Mouse (Mus musculus) brain, adult 2 months (tissue): ENCODE data around the gene Ushbp1.
"Not testable (repeated sequence)": the region's sequence is repeated elsewhere in the genome, so short reads cannot be mapped to it uniquely, and the experiment has no call there.

ENCODE experiments used
- DNase-seq: peaks from one replicate; pipeline ENCODE4 v3.0.0; 2011; ENCODE audit warnings: low read depth, low spot score

Ushbp1 gene

DNA sequence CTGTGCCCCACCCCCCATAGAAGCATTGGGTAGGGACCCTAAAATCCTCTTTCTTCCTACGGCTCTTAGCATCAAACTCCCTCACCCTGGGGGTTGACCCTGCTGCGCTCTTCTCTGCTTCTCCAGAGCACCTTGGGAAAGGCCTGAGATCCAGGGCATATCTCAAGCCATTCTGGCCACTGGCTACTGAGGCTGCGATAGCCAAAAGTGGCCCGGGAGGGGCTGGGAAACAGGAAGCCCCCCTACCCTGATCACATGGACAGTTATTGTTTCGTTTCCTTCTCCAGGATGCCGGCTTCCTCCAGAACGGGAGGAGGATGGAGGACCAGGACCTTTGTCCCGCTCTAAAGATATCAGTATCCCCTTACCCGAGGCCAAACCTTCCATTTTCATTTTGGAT, at the start of gene Ushbp1:
Gene Ushbp1 (minus strand): TSS at position 174 of the 400 bp plus-strand sequence.
- DNase-seq: no peak

- no peak for DNase-seq
Observed at GRCm38 (mm10) chr8:71445096-71445495, 49.5 kb upstream of the Ushbp1 start.

GRCm38 (mm10) chr8:71441404-71441803, 45.8 kb upstream of the Ushbp1 start:
- DNase-seq: peak; percentile 79

GRCm38 (mm10) chr8:71437041-71437440, 41.4 kb upstream of the Ushbp1 start:
- no peak for DNase-seq

DNA sequence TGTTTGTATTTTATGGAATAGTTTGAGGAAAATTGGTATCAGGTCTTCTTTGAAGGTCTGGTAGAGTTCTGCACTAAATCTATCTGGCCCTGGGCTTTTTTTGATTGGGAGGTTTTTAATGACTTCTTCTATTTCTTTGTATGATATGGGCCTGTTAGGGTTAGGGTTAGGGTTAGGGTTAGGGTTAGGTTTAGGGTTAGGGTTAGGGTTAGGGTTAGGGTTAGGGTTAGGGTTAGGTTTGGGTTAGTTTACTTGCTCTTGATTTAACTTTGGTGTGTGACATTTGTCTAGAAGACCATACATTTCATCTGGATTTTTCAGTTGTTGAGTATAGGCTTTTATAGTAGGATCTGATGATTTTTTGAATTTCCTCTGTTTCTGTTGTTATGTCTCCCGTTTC, 37.3 kb upstream of the Ushbp1 start:
- not testable (repeated sequence) for DNase-seq

DNA sequence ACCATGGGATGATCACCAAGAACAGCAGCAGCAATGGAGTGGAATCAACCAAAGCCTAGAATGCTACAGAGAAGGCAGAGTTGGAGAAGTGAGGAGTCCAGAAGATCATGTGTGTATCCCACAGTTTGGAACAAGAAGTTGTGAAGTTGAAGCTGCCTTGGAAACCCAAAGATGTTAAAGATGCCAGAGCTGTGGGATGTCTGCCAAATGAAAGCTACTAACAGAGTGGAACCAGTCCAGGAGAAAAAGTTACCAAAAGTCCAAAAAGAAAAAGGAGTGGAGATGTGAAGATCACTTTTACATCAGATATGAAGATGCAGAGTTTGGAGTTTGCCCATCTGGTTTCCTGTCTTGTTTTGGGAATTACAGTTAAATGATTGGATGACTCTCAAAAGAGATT, 26.5 kb upstream of the Ushbp1 start:
- no peak for DNase-seq

DNA sequence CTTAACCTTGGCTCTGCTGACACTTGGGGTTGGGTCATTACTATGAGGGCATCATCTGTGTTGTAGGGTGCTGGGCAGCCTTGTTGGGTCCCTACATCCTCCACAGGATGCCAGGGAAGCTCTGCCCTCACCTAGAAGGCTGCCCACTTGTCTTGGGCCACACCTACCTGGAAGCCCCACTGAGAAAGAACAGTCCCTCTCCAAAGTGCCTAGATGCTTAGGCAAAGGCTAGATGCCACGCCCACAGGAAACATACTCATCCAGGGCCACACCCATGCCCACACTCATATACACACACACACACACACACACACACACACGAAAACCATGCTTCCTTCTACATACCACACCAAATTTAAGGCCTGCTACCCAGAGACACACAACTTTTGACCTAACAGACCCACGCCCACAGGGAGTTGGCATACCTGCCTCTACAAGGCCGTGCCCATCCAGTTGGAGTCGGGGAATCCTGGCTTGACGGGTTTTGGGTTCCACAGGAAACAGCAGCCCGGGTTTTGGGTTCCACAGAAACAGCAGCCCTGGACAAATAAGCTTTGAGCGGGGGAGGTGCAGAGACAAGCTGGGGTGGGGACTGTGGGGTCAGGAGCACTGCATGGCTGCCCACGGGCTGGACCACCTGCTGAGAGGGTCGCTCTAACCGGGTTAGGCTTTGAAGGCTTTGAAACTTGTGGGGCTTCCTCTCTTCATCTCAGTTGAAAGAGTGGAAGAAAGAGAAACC, 16.1 kb upstream of the Ushbp1 start:
- no peak for DNase-seq

GRCm38 (mm10) chr8:71408231-71408630, 12.6 kb upstream of the Ushbp1 start:
- DNase-seq: no peak

- DNase-seq: no peak
Observed at GRCm38 (mm10) chr8:71407441-71407840, 11.8 kb upstream of the Ushbp1 start.

DNA sequence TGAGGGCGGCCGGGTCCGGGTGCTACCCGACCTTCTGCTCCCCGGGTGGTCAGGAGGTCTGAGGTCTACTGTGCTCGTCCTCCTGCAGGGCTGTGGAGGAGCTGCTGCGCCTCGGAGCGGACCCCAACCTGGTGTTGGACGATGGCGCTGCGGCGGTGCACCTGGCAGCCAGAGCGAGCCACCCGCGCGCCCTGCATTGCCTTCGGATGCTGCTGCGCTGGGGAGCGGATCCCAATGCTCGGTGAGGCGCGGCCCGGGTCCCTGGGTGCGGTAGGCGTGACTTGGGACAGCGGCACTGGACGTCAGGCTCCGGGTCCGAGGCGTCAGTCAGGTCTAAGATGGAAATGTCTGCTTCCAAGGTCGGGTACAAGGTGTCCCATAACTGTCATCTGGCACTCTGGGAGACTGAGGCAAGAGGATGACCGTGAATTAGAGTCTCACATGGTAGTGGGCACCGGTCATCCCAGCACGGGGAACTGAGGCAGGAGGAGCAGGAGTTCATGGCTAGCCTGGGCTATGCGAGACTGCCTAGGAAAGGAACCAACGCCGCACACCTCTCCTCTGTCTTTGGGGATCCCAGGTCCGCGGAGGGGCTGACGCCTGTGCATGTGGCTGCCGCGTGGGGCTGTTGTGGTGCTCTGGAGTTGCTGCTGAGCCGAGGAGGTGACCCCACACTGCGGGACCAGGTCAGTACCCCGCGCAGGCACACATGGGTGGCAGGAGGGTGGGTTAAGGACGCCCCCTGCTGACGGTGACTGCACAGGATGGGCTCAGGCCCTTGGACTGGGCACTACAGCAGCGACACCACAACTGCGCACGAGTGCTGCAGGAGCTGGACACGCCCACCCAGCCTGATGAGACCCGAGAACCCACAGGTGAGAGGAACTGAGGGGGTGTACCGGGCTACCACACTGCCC, 10.8 kb upstream of the Ushbp1 start:
- peak; percentile 21 for DNase-seq

DNA sequence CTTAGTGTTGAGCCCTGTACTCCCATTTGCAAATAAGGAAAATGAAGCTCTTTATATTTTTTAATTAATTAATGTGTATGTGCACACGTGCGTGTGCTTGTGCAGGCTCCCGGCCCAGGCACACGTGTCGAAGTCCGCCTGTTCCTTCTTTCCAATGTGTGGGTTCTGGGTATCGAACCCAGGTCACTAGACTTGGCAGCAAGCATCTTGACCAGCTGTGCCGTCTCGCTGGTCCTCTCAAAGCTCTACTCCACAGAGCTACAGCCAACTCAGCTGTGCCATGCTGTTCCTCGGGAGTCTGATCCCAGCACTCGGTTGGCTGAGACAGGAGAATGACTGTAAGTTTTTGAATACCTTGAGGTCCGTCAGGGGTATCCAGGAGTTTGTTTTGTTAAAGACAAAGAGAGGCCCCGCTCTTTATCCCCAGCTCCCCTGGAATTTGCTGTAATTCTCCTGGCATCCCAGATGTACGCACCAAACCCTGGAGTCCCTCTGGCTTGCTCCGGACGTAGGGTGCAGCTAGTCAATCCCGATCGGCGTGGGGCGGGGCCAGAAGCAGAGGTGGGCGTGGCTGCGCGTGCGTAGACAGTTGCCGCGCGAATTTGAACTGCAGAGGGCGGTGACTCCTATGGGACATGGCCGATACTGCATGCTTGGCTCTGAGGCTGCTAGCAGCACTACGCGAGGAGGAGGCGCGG, 9.9 kb upstream of the Ushbp1 start, which contains the start of gene Ankle1:
Gene Ankle1 (plus strand): TSS at position 610 of the 698 bp plus-strand sequence.
- peak; percentile 93 for DNase-seq

GRCm38 (mm10) chr8:71404951-71405351, 9.3 kb upstream of the Ushbp1 start:
- peak; percentile 75 for DNase-seq

- no peak for DNase-seq
Observed at GRCm38 (mm10) chr8:71404011-71404410, 8.4 kb upstream of the Ushbp1 start.

- no peak for DNase-seq
Observed at GRCm38 (mm10) chr8:71403107-71403885, 7.7 kb upstream of the Ushbp1 start.

DNA sequence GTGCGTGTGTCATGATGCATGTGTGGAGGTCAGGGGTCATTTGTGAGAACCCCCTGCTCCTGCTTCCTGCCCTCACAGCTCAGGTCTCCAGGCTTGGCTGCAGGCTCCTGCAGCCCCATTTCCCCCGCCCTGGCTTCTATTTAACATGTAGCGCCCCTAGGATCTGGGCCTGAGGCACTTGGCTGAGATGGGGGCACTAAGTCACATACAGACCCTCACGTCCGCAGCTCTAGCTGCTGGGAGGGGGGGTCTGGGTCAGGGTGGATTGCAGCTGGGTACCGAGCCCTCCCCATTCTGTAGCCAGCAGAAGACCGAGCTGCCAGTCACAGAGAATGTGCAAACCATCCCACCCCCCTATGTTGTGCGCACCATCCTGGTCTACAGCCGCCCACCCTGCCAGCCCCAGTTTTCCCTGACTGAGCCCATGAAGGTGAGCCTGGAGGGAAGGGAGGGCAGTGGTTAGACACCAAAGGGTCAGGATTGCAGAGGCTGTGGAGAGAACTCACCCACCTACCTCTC, 6.9 kb upstream of the Ushbp1 start:
- DNase-seq: no peak

DNA sequence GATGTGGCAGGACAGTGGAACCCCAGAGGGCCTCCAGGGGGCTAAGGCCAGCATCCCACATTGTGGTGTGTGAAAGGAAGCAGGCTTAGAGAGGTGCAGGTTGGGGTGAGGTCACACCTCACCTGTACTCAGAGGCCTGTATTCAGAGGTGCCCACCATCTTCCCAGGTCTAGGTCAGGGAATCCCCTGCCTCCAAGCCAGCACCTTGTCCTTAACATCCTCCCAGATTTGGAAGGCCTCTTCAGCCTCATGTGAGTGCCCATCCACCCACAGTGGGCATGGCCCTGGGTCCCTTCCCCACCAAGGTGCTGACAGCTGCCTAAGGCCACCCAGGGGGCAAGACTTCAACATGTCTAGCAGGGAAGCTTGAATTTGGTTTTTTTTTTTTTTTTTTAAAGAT, 5.9 kb upstream of the Ushbp1 start:
- DNase-seq: no peak

- no peak for DNase-seq
Observed at GRCm38 (mm10) chr8:71400826-71401225, 5.2 kb upstream of the Ushbp1 start.

DNA sequence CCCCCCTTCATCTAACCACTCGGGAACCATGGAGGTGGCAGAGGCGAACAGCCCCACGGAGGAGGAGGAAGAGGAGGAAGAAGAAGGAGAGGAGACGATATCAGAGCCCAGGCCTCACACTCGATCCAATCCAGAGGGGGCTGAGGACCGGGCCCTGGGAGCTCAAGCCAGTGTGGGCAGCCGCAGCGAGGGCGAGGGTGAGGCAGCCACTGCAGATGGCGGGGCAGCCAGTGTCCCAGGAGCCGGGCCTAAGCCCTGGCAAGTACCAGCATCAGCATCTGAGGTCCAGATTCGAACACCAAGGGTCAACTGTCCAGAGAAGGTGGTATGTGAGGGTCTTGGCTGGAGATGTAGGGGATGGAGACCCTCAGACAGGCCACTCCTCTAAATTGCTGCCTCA, 2.1 kb upstream of the Ushbp1 start:
- DNase-seq: no peak

DNA sequence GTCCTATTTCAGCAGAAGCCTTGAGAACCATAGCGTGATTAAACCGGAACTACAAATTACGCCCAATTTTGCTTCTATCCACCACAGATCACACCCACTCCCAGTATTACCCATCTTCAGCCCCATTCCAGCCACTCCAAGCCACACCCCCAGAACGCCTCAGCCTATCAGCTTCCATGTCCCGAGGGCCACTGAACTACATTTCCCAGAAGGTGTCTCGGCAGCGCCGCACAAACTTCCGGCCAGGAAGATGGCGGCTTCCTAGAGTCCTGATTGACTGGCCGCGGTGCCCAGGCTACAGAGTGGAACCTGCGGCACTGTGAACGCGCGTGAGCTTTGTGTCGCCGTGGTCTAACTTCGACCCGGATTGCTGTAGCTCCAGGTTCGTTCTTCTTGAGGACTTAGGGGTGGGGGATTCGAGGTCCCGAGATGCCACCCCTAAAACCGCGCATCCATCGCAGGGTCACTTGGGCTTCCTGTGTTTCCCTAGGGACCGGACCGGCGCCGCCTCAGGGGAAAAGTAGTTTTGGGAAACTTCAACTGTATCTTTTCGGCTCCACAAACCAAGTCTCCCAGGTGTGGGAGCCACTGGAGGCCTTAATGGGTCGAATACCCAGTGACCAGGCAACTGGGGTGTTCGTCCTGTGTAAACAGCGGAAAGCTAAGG, 1.2 kb upstream of the Ushbp1 start, which contains the start of gene Babam1:
Gene Babam1 (plus strand): TSS at position 223 of the 667 bp plus-strand sequence.
- DNase-seq: peak; percentile 99

GRCm38 (mm10) chr8:71395071-71395470, 531 bp downstream of the Ushbp1 start:
- no peak for DNase-seq
